Mouse (Mus musculus) heart, postnatal 36 days (tissue): ENCODE measurements around the gene Net1. TPM values are rescaled to one million over a fixed set of nuclear protein-coding genes. Genes with fewer than 3 reads are reported as not detected.
"Not testable (repeated sequence)": the region's sequence is repeated elsewhere in the genome, so short reads cannot be mapped to it uniquely, and the experiment has no call there.

ENCODE experiments used
- DNase-seq, 2 experiments: peaks; one replicate each; pipeline ENCODE4 v3.0.0; 2021 to 2022
- intact Hi-C: fragments of 180-260 bp; cut with DNase I; formaldehyde crosslinking; loops from one replicate; pipeline ENCODE4 v1.15.1; 2025
- microRNA-seq, 2 experiments: library from miRNA; unstranded; fragments of <30 nt; microRNA quantifications; one replicate each; pipeline ENCODE4 v1.2.0; 2021; ENCODE audit warnings: borderline number of aligned reads in 2 of 2
- total RNA-seq, 2 experiments: library from RNA; stranded (reverse); gene quantifications; 2 replicates each; pipeline ENCODE4 v1.2.3; 2021

Gene Net1
- total RNA-seq, 2 experiments from 2014 or later = 18.1 to 22.4 TPM

GRCm38 (mm10) chr13:3840662-3841061 lies 77.4 kb downstream of the Net1 start:
- DNase-seq, intact Hi-C loops: not testable (repeated sequence)

- DNase-seq, intact Hi-C loops: not testable (repeated sequence)
Observed at GRCm38 (mm10) chr13:3837312-3837807, 80.7 kb downstream of the Net1 start, which contains the start of gene Calm4. TSS of gene Calm4 (plus strand) at chr13:3837757.

DNA sequence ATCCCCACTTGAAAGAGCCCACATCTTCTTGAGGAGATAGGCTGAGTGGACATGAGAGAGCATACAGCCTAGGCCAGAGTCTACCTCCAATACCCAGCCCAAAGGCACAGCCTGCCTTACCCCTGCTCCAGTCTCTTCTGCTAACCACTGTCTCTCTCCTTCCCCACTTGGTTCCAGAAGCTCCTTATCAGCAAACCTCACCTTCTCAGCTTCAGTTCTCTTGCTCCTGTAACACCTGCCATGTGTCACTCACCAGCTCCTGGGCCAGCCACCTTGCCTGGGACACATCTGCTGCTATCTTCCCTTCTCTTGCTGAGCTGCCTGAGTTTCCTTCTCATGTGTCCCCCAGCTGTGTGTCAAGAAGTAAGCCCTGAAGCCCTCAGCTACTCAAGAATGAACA lies 84.4 kb downstream of the Net1 start:
- DNase-seq, intact Hi-C loops: not testable (repeated sequence)

DNA sequence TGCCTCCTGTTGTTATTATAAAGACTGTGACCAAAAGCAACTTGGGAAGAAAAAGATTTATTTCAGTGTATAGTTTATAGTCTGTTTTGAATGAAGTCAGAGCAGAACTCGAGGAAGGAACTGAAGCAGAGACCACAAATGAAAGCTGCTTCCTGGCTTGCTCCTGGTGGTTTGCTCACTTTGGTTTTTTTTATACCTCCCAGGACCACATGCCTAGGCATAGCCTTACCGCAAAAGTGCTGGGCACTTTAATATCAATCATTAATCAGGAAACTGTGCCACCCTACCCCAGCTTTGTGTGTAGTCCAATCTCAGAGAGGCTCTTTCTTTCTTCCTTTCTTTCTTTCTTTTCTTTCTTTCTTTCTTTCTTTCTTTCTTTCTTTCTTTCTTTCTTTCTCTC lies 85.6 kb downstream of the Net1 start:
- no peak for DNase-seq
- intact Hi-C loops = no loop called here

Small RNAs within 50 kb of the gene (microRNA-seq; reads per million reads assigned to microRNA genes)
- gene Gm22460 = 0 reads per million in 2 experiments

Other genes with a start within 250 kb of the Net1 start
- gene Calml3, start 113.9 kb downstream of the Net1 start, total RNA-seq = not detected
- not detected for gene Calm4, start 80.5 kb downstream of the Net1 start, total RNA-seq
- not detected for gene Calm5, start 64.0 kb downstream of the Net1 start, total RNA-seq
- gene Tubal3, start 54 bp upstream of the Net1 start, total RNA-seq = not detected
- gene Ucn3, start 27.1 kb upstream of the Net1 start, total RNA-seq = not detected
- 1 to 10 TPM; 6.8 to 7.9 TPM for gene Akr1c14, start 130.8 kb upstream of the Net1 start, total RNA-seq
- not detected for gene Akr1c18, start 232.4 kb upstream of the Net1 start, total RNA-seq